Mouse (Mus musculus): ENCODE results near the gene Lhfp.

Lhfp gene

GRCm38 (mm10) chr3:53288662-53289061 is 247.3 kb downstream of the Lhfp start:
- DNase-seq, result no peak

DNA sequence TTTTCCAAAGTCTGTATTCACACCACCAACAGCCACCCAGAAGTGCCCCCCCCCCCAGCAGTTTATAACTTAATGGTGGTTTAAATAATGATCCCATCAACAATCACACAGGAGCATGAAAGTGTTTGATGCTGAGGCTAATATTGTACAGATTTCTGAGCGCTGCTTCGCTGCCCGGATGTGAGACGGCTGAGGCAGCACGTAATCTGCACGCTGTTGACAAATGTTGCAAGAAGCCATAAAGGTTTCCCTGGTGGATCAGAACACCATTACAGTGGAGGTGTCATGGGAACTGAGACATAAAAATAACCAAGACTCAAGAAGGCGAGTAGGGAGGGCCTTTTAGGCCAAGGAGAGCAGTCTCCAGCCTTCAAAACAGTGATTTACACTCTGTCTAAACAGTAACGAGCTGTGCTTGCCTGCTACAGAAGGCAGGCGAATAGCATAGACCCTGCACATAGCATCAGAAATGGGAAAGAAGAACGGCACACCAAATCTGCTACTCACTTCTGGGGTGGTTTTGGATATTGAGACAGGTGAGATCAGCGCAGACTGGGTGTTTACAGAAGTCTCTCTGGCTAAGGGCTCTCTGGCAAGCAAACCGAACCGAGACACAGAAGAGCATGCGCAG is 248.4 kb downstream of the Lhfp start:
- DNase-seq, result no peak

- no peak for DNase-seq
Observed at GRCm38 (mm10) chr3:53291185-53291584, 249.9 kb downstream of the Lhfp start.

DNA sequence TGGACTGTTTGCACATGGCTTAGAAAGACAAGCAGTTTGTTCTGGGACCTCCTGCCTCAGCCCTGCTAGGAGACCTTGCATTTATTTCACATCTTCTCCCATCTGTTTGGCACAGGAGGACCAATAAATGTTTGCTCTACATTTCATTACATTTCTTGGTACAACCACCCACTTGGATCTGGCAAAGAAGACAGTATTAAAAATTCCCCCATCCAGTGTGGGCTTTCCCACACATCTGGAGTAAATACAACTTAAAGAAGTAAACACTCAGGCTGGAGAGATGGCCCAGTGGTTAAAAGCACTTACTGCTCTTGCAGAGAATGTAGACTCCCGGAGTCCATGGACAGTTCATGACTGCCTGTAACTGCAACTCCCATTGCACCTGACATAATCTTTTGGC is 250.6 kb downstream of the Lhfp start:
- no peak for DNase-seq

DNA sequence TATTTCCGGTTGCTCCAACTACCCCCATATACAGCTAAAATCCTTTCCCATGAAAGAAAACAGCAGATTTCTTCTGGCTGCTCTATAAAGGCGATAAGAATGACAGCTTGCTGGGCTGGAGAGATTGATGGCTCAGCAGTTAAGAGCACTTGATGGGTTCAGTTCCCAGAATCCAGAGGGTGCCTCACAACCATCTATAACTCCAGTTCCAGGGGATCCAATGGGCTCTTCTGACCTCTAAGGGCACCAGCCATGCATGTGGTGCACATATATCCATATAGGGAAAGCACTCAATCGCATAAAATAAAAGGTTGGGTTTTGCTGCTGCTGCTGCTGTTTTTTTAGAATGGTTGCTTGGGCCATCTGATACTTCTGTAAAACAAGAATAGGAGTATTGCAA is 251.1 kb downstream of the Lhfp start:
- DNase-seq, result no peak

GRCm38 (mm10) chr3:53292979-53293378 is 251.7 kb downstream of the Lhfp start:
- no peak for DNase-seq

DNA sequence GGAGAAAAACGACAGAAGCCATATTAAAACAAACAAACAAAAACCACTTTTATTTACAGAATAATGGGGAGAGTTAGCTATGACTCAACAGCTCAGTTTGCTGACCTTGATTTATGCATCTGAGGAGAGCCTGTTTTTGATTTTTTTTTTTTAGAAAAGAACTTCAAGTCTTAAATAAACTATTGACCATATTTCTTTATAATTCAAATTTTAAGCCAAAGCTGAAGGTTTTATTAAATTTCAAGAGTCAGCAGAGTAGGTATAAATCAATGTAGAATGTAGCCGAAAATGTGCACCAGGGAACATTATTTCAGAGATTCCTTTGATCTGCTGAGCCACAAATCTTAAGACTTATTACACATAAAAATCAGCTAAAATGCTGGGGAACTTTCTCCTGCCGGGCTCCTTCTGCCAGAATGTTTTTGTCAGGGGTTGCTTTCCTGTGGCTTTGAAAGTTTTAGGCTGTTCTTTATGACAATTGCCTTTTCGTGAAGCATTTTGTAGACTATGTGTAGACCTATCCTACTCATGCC is 252.6 kb downstream of the Lhfp start:
- DNase-seq, result no peak

- no peak for DNase-seq
Observed at GRCm38 (mm10) chr3:53294855-53295254, 253.5 kb downstream of the Lhfp start.

GRCm38 (mm10) chr3:53301866-53302265 is 260.5 kb downstream of the Lhfp start:
- DNase-seq, result no peak

DNA sequence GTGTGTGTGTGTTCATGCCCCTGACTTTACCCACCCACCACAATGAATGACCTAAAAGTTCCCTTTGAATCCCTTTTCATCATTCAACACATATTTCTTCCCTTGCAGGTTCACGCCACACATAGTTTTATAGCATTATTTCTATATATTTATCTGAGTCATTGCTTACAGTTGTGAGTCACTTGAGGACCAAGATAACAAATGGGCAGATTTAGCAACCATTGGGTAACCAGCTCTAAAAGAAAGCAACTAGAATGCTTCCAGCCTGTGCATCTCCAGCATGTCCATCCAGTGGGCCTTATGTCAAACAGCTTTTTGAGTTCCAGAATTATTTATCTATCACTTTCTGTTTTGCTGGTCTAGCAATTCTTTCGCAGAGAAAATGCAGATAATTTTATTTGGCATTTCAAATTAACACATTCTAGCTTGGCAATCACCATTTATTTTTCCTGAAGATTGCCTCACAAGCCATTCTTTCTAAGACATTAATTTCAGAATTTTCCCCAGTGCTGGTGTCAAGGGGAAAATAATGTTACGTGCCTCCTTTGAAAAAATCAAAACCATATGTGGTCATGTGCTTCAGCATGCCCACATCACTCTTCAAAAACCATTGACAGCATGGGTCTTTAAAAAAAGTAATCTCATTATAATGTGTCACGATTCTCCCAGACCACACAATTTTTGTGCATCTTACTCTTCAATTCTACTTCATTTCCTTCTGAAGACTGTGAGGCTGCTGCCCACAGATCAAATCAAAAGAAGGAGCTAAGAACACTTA is 263.0 kb downstream of the Lhfp start:
- no peak for DNase-seq

GRCm38 (mm10) chr3:53305860-53306259 is 264.5 kb downstream of the Lhfp start:
- no peak for DNase-seq

GRCm38 (mm10) chr3:53308649-53309048 is 267.3 kb downstream of the Lhfp start:
- no peak for DNase-seq

DNA sequence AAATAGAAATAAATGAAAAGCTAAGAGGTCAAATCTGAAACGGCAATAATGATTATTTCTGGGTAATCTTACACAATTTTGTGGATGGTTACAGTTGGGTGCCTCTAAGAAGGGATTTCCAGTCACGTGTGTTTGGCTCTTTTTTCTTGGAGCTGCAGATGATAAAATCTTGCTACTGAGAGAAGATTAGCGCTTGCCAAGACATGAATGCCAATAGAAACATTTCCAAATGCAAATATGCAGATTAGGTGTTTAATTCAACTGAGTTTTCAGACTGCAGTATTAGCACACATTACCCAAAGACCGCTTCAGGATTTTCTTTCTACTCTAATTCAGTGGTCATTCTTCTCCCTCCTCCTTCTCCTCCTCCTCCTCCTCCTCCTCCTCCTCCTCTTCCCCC is 268.8 kb downstream of the Lhfp start:
- no peak for DNase-seq

- no peak for DNase-seq
Observed at GRCm38 (mm10) chr3:53310615-53311014, 269.3 kb downstream of the Lhfp start.

Measured in liver (tissue).